Mouse (Mus musculus) spleen, postnatal 14 days (tissue): ENCODE measurements around the gene Snrpd3.
A peak's percentile ranks its signal among the peaks of the same experiment; 100 is the strongest.
"Not testable (repeated sequence)": the region's sequence is repeated elsewhere in the genome, so short reads cannot be mapped to it uniquely, and the experiment has no call there.

Experiments used
- DNase-seq, 2 experiments: peaks; one replicate each; pipeline ENCODE4 v3.0.0; 2021 to 2022; ENCODE audit warnings: low spot score in 2 of 2

Snrpd3 gene

GRCm38 (mm10) chr10:75517073-75517757 lies at the start of gene Snrpd3:
Gene Snrpd3, plus strand, starts transcription at chr10:75517551.
- peak; percentile 86 to 90 for DNase-seq

GRCm38 (mm10) chr10:75473411-75473810 lies 43.9 kb upstream of the Snrpd3 start:
- DNase-seq, result no peak

GRCm38 (mm10) chr10:75474571-75474970 lies 42.8 kb upstream of the Snrpd3 start:
- no peak for DNase-seq

GRCm38 (mm10) chr10:75475139-75475850 lies 42.1 kb upstream of the Snrpd3 start:
- not testable (repeated sequence) for DNase-seq

- no peak for DNase-seq
These were observed 40.3 kb upstream of the Snrpd3 start for GRCm38 (mm10) chr10:75477034-75477433.

- no peak for DNase-seq
These were observed 37.4 kb upstream of the Snrpd3 start for GRCm38 (mm10) chr10:75479955-75480354.

- DNase-seq, result no peak
These were observed 35.6 kb upstream of the Snrpd3 start for GRCm38 (mm10) chr10:75481703-75482102.

GRCm38 (mm10) chr10:75482271-75482670 lies 35.1 kb upstream of the Snrpd3 start:
- DNase-seq, result no peak

- no peak for DNase-seq
These were observed 34.4 kb upstream of the Snrpd3 start for GRCm38 (mm10) chr10:75482919-75483483.

- no peak for DNase-seq
These were observed 33.3 kb upstream of the Snrpd3 start for GRCm38 (mm10) chr10:75484066-75484465.

- DNase-seq, result no peak
These were observed 32.6 kb upstream of the Snrpd3 start for GRCm38 (mm10) chr10:75484767-75485166.

GRCm38 (mm10) chr10:75486086-75486979 lies 31.0 kb upstream of the Snrpd3 start:
- DNase-seq, result peak; percentile 52 to 73

GRCm38 (mm10) chr10:75487131-75487530 lies 30.2 kb upstream of the Snrpd3 start:
- no peak for DNase-seq

- DNase-seq, result no peak
These were observed 27.8 kb upstream of the Snrpd3 start for GRCm38 (mm10) chr10:75489522-75489921.

- DNase-seq, result no peak
These were observed 26.6 kb upstream of the Snrpd3 start for GRCm38 (mm10) chr10:75490731-75491130.

- DNase-seq, result no peak
These were observed 26.0 kb upstream of the Snrpd3 start for GRCm38 (mm10) chr10:75491234-75491935.

GRCm38 (mm10) chr10:75491936-75492262 lies 25.5 kb upstream of the Snrpd3 start:
- no peak for DNase-seq

- no peak for DNase-seq
These were observed 22.0 kb upstream of the Snrpd3 start for GRCm38 (mm10) chr10:75495304-75495703.

- DNase-seq, result no peak
These were observed 21.4 kb upstream of the Snrpd3 start for GRCm38 (mm10) chr10:75495921-75496320.

GRCm38 (mm10) chr10:75499214-75499613 lies 18.1 kb upstream of the Snrpd3 start:
- DNase-seq, result not testable (repeated sequence)

- DNase-seq, result no peak
These were observed 17.6 kb upstream of the Snrpd3 start for GRCm38 (mm10) chr10:75499791-75500190.
